Mouse (Mus musculus) ES-CJ7 (cell line): ENCODE results near the gene Aven.

Experiments
- DNase-seq: peaks from one replicate; pipeline ENCODE4 v3.0.0; 2011; ENCODE audit warnings: low read depth, low spot score

Aven gene

GRCm38 (mm10) chr2:112490483-112491196, 2.1 kb upstream of the Aven start:
- DNase-seq: no peak

GRCm38 (mm10) chr2:112491629-112492028, 1.1 kb upstream of the Aven start:
- no peak for DNase-seq

GRCm38 (mm10) chr2:112492431-112492855, 321 bp upstream of the Aven start:
- peak; percentile 45 for DNase-seq

GRCm38 (mm10) chr2:112493539-112494260, 936 bp downstream of the Aven start:
- DNase-seq: no peak

- peak; percentile 99 for DNase-seq
Measured at GRCm38 (mm10) chr2:112497851-112498250, 5.1 kb downstream of the Aven start.

- DNase-seq: peak; percentile 94
Measured at GRCm38 (mm10) chr2:112501209-112501608, 8.4 kb downstream of the Aven start.

GRCm38 (mm10) chr2:112503978-112504377, 11.2 kb downstream of the Aven start:
- DNase-seq: no peak

- DNase-seq: no peak
Measured at GRCm38 (mm10) chr2:112506841-112507435, 14.2 kb downstream of the Aven start.

- DNase-seq: no peak
Measured at GRCm38 (mm10) chr2:112507444-112507843, 14.7 kb downstream of the Aven start.

GRCm38 (mm10) chr2:112510140-112510539, 17.4 kb downstream of the Aven start:
- DNase-seq: peak; percentile 23

- DNase-seq: no peak
Measured at GRCm38 (mm10) chr2:112513036-112513435, 20.3 kb downstream of the Aven start.

GRCm38 (mm10) chr2:112516728-112517127, 24.0 kb downstream of the Aven start:
- no peak for DNase-seq

- no peak for DNase-seq
Measured at GRCm38 (mm10) chr2:112517218-112517617, 24.5 kb downstream of the Aven start.

GRCm38 (mm10) chr2:112518541-112518940, 25.8 kb downstream of the Aven start:
- DNase-seq: peak; percentile 40

GRCm38 (mm10) chr2:112520526-112521482, 28.0 kb downstream of the Aven start:
- DNase-seq: peak; percentile 45

GRCm38 (mm10) chr2:112526933-112527332, 34.2 kb downstream of the Aven start:
- DNase-seq: no peak

- no peak for DNase-seq
Measured at GRCm38 (mm10) chr2:112532812-112533496, 40.2 kb downstream of the Aven start.

- DNase-seq: peak; percentile 11
Measured at GRCm38 (mm10) chr2:112534677-112535222, 42.0 kb downstream of the Aven start.

- DNase-seq: peak; percentile 49
Measured at GRCm38 (mm10) chr2:112538783-112539182, 46.0 kb downstream of the Aven start.

- no peak for DNase-seq
Measured at GRCm38 (mm10) chr2:112541695-112542285, 49.0 kb downstream of the Aven start.
